ENCODE assay signal across 12 mouse cellular contexts in the genomic region with DNA sequence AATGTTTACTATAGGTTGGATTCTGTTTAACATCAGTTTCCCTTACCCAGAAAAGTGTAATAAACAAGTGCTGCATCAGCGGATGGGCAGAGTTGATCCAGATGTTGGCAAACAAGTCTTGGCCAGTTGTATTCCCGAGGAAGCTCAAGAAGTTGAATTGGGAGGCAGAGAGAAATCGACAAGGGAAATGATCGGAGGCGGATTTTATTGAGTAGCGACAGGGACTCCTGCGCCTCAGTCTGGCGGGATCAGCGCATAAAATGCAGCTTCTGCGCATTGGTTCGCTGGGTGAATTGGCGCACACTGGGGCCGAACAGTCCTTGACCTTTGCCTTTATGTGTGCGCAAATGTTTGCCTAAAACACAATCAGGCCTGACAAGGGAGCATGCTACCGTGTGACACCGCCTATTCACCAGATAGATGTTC. TPM values are rescaled to one million over a fixed set of nuclear protein-coding genes. Genes with fewer than 3 reads are reported as not detected.
A peak's percentile ranks its signal among the peaks of the same experiment; 100 is the strongest.
DNase-seq lines count a peak whose midpoint lies in the region; ATAC-seq and TF ChIP-seq lines count a peak whose summit lies in the region.
"Had no signal": no experiment of that assay in that cellular context is flagged by ENCODE, and none has a peak within 500 bp of the region (broad histone marks: within the 10 kb centered on the region; RNA-seq: fewer than 3 reads in every experiment).

No protein-coding gene starts in this region.

- peak; percentile 86 for DNase-seq in embryo, embryonic 10 days (ENCODE audit: low spot score)
- no peak for DNase-seq in embryo, embryonic 9.5 days (ENCODE audit: extremely low spot score)
- peak; percentile 61 for DNase-seq in forebrain, embryonic 10.5 days (ENCODE audit: extremely low spot score, low spot score)
- peak; percentile 59 for DNase-seq in limb, embryonic 11.5 days (ENCODE audit: low spot score)
- DNase-seq in retina, embryonic 14.5 days (ENCODE audit: low spot score): peak; percentile 63
- DNase-seq in urinary bladder, postnatal 25 days (ENCODE audit: low spot score): no peak
- no peak for DNase-seq in lung, postnatal 25 days (ENCODE audit: low spot score)
- DNase-seq: heart, postnatal 14 days had no signal

- peak overlapping the region; percentile 49 for H3K4me3 ChIP-seq in forebrain, embryonic 10.5 days
- no peak overlapping the region for H3K4me3 ChIP-seq in limb, embryonic 11.5 days (ENCODE audit: low read depth, low read length)
- H3K4me3 ChIP-seq in intestine, postnatal 0 days (ENCODE audit: low read depth, low read length): no peak overlapping the region

- H3K4me2 ChIP-seq in limb, embryonic 11.5 days (ENCODE audit: low read depth, severe bottlenecking): no peak overlapping the region
- H3K4me2 ChIP-seq in intestine, postnatal 0 days (replicated peaks; ENCODE audit: low read depth): no peak overlapping the region

- under 1% methylated on average over 16 of the region's 16 CpGs for WGBS in forebrain, embryonic 10.5 days
- under 1% methylated on average over 16 of the region's 16 CpGs for WGBS in limb, embryonic 11.5 days
- WGBS in intestine, postnatal 0 days: under 1% methylated on average over 16 of the region's 16 CpGs

- no peak overlapping the region for H3K9ac ChIP-seq in limb, embryonic 11.5 days (ENCODE audit: low read length)
- no peak overlapping the region for H3K9ac ChIP-seq in intestine, postnatal 0 days (ENCODE audit: low read depth, low read length)
- H3K9ac ChIP-seq: liver, embryonic 14.5 days had no signal

- H3K36me3 ChIP-seq in forebrain, embryonic 10.5 days (replicated peaks): no peaks in the 10 kb centered on the region
- H3K36me3 ChIP-seq in limb, embryonic 11.5 days (ENCODE audit: control insufficient read depth, insufficient read depth, low read length): no peaks in the 10 kb centered on the region
- H3K36me3 ChIP-seq in intestine, postnatal 0 days (ENCODE audit: control insufficient read depth, insufficient read depth): no peaks in the 10 kb centered on the region

- no peak for ATAC-seq in limb, embryonic 11.5 days (ENCODE audit: insufficient number of reproducible peaks, low FRiP score, low TSS enrichment, low read depth)
- no peak for ATAC-seq in intestine, postnatal 0 days
- ATAC-seq: Patski had no signal

- no peak for TF ChIP-seq CTCF in intestine, postnatal 0 days (IDR thresholded peaks at IDR 0.05; ENCODE audit: low read depth)

- H3K27me3 ChIP-seq in forebrain, embryonic 10.5 days (ENCODE audit: poor library complexity, severe bottlenecking): peaks cover 100% of the 10 kb centered on the region
- H3K27me3 ChIP-seq in limb, embryonic 11.5 days (ENCODE audit: control insufficient read depth, insufficient read depth, low read length): peaks cover 84% of the 10 kb centered on the region
- peaks cover 86% of the 10 kb centered on the region for H3K27me3 ChIP-seq in intestine, postnatal 0 days (replicated peaks; ENCODE audit: control insufficient read depth, insufficient read depth, low read length)

- H3K9me3 ChIP-seq in forebrain, embryonic 10.5 days: peaks cover 4% of the 10 kb centered on the region
- H3K9me3 ChIP-seq in limb, embryonic 11.5 days (ENCODE audit: control insufficient read depth, low read length): no peaks in the 10 kb centered on the region
- H3K9me3 ChIP-seq in intestine, postnatal 0 days (ENCODE audit: control insufficient read depth): no peaks in the 10 kb centered on the region

- H3K27ac ChIP-seq in forebrain, embryonic 10.5 days: peak overlapping the region; percentile 85
- no peak overlapping the region for H3K27ac ChIP-seq in limb, embryonic 11.5 days (replicated peaks; ENCODE audit: low read depth, low read length)
- H3K27ac ChIP-seq in intestine, postnatal 0 days (ENCODE audit: low read depth, low read length): no peak overlapping the region
- H3K27ac ChIP-seq: liver, embryonic 14.5 days had no signal

- H3K4me1 ChIP-seq in forebrain, embryonic 10.5 days: peaks cover 57% of the 10 kb centered on the region
- H3K4me1 ChIP-seq in limb, embryonic 11.5 days (ENCODE audit: control insufficient read depth, insufficient read depth, low read length): no peaks in the 10 kb centered on the region
- H3K4me1 ChIP-seq in intestine, postnatal 0 days (replicated peaks; ENCODE audit: control insufficient read depth, insufficient read depth, low read length): no peaks in the 10 kb centered on the region

RNA-seq across cellular contexts. Expression of gene Zic1, which starts 40.2 kb away (rescaled TPM):
- 6.2 and 8.9 TPM in 2 replicates for polyA plus RNA-seq in forebrain, embryonic 10.5 days (2016; fragmentation: Nextera tagmentation; extraction: Ambion mirVana)
- polyA plus RNA-seq in limb, embryonic 11.5 days (2014; fragmentation: Nextera tagmentation; extraction: Ambion mirVana): 0.18 and 0.27 TPM in 2 replicates
- not detected in 2 replicates for polyA plus RNA-seq in intestine, postnatal 0 days (2015; fragmentation: Nextera tagmentation; extraction: Ambion mirVana)
- polyA plus RNA-seq: large intestine, adult 2 months; Patski had no signal

RNA-seq across cellular contexts. Expression of gene Zic4, which starts 43.6 kb away (rescaled TPM):
- polyA plus RNA-seq in forebrain, embryonic 10.5 days (2016; fragmentation: Nextera tagmentation; extraction: Ambion mirVana): 24.8 and 41.8 TPM in 2 replicates
- polyA plus RNA-seq in limb, embryonic 11.5 days (2014; fragmentation: Nextera tagmentation; extraction: Ambion mirVana): 0.34 and 0.37 TPM in 2 replicates
- not detected in 2 replicates for polyA plus RNA-seq in intestine, postnatal 0 days (2015; fragmentation: Nextera tagmentation; extraction: Ambion mirVana)
- polyA plus RNA-seq: large intestine, adult 2 months; Patski had no signal

Comparison
In these comparisons a context has a peak if more than half of its experiments do, and no peak if none do; other contexts are left out.
1. DNase-seq: peak in embryo, embryonic 10 days (single experiment), forebrain, embryonic 10.5 days (single experiment), limb, embryonic 11.5 days (single experiment) and retina, embryonic 14.5 days (single experiment); none in embryo, embryonic 9.5 days (single experiment), urinary bladder, postnatal 25 days (single experiment) and lung, postnatal 25 days (single experiment).
2. RNA of gene Zic4, which starts 43.6 kb away (polyA plus RNA-seq): 24.8 to 41.8 TPM in forebrain, embryonic 10.5 days; 0.34 to 0.37 TPM in limb, embryonic 11.5 days and not detected in intestine, postnatal 0 days; every median in the first group is over 10 times any median in the second.